Mouse (Mus musculus): ENCODE measurements at regions not wholly inside any gene's neighbourhood (a gene's known extent, or its start where the extent isn't known, plus 50 kb on each side); places are given as distances from the start of the nearest gene placed in this dataset.

- TF ChIP-seq EP300 (IDR thresholded peaks at IDR 0.05; ENCODE audit: insufficient read depth, low read depth, low read length) (no peak), CTCF (IDR thresholded peaks at IDR 0.05) (no peak)
Observed at GRCm38 (mm10) chr5:119401915-119402314, 268.6 kb upstream of the Tbx3 start.

Data from heart, adult 2 months (tissue).